Mouse (Mus musculus) splenic B cell, adult 2 months (primary cell): ENCODE results near the gene Noto.
A peak's percentile ranks its signal among the peaks of the same experiment; 100 is the strongest.

Experiments
- DNase-seq: peaks from one replicate; pipeline ENCODE4 v3.0.0-alpha.2; 2011; ENCODE audit warnings: low read depth, low spot score
- H3K27me3 ChIP-seq: 2 replicates; pipeline ENCODE4 v1.6.1; 2012; ENCODE audit warnings: mild to moderate bottlenecking, low read length, moderate library complexity, mixed read lengths; ENCODE audit not compliant: control insufficient read depth, poor library complexity, insufficient read depth, severe bottlenecking
- H3K36me3 ChIP-seq: 2 replicates; pipeline ENCODE4 v1.6.1; 2012; ENCODE audit warnings: mild to moderate bottlenecking, low read length, moderate library complexity, mixed read lengths; ENCODE audit not compliant: control insufficient read depth, poor library complexity, insufficient read depth, severe bottlenecking

The Noto gene

DNA sequence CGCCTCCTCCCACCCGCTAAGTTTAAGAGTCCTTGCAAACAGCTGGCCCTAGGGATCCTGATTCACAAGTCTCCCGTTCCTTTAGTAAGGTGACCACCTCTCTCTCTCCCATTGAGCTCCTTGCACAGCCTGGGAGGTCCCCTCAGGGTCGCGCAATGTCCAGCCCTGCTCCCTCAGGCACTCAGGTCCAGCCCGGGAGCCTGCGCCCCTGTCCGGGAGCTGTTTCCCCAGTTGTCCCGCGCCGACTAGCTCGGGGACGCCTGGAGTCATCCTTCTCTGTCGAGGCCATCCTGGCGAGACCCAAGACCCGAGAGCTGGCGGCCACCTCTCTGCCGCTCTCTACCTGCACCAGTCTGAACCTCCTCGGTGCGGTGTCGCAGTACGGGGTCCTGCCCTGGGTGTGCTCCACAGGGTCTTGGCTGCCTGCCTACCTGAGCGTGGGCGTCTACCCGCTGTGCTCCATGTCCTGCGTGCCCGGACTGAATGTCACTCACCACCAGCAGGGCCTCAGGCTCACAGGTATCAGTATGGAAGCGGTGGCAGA lies at the start of gene Noto:
Noto (plus strand) TSS at position 51 of the 544 bp plus-strand sequence.
- DNase-seq, result no peak
- Histone ChIP-seq H3K36me3 (no peaks in the 10 kb centered on the region), H3K27me3 (no peaks in the 10 kb centered on the region)

DNA sequence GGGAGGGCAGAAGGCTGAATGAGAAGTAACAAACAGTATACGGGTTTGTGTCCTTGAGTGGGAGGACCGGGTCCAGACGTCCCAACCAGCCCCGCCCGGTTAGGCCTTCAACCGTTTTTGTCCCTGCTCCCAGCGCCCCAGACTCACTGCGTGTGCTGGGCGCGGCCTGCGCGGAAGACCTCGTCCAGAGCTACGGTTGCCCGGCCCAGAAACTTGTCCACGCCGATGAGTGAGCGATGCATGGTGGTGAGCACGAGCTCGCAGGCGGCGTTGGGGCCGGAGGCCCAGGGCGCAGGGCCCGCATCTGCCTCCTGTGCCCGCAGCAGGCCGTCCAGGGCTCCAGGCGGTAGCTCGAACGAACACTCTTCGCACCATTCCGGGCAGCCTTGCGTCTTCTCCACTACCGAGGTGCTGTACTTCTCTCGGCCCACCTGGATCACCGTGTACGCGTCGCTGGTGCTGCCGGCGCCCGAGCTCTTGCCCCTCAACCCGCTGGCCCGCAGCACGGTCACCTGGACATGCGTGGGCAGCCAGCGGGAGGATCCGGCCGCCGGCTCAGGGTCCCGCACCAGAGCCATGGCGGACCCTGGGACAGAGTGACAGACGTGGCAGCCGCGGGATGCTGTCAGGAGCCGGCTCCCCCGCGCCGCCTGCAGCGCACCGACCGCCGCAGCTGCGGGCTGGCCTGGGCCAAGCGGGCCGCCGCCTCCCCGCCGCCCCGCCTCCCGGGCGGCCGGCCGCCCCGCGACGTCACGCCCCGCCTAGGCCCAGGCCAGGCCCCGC lies 49.5 kb upstream of the Noto start, which contains the start of gene Rab11fip5:
Rab11fip5 (minus strand) TSS at position 684 of the 783 bp plus-strand sequence.
- no peak for DNase-seq
- Histone ChIP-seq H3K36me3 (no peaks in the 10 kb centered on the region), H3K27me3 (no peaks in the 10 kb centered on the region)

DNA sequence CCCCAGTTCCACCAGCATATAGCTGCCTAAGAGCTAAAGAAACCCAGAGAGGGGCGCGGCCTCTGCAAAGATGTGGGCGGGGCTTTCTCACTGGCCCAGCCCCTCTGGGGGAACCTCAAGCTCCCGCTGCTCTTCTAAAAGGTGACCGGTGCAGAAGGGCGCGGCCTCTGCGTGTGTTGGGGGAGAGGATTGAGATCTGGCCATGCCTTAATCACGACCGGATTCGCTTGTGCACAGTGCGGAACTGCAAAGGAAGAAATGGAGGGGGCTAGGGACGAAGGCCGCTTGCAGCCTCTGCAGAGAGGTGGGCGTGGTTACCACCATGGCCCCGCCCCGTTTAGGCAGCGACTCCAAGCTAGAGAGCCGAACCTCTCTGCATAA lies 49.0 kb upstream of the Noto start:
- Histone ChIP-seq H3K36me3 (no peaks in the 10 kb centered on the region), H3K27me3 (no peaks in the 10 kb centered on the region)
- peak; percentile 97 for DNase-seq

DNA sequence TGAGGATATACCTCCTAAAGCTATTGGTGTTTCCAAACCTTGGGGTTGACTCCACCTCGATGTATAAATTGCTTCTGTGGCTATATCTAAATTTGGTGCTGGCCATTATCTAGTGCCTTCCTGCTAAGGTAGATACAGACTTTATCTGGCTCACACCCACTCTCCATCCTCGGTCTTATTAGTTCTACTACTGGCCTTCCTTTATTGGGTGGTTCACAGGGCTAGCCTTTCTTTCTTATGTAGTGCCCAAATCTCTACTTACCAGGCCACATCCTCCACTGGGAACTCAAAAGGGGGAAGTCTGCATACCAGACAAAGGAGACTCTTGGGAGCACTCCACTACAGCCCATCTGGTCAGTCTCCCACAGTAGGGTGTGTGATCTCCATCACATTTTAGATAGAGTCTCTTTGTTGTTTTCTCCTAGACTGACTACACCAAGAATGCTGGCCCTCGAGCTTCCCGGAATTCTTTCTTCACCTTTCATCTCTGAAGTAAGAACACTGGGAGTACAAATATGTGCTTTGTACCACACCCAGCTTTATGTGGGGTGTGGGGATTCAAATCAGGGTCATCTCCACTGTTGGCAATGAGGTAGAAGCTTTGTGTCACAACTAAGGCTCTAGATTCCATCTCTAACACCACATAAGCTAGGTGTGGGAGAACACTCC lies 46.5 kb upstream of the Noto start:
- Histone ChIP-seq H3K36me3 (no peaks in the 10 kb centered on the region), H3K27me3 (no peaks in the 10 kb centered on the region)
- no peak for DNase-seq

DNA sequence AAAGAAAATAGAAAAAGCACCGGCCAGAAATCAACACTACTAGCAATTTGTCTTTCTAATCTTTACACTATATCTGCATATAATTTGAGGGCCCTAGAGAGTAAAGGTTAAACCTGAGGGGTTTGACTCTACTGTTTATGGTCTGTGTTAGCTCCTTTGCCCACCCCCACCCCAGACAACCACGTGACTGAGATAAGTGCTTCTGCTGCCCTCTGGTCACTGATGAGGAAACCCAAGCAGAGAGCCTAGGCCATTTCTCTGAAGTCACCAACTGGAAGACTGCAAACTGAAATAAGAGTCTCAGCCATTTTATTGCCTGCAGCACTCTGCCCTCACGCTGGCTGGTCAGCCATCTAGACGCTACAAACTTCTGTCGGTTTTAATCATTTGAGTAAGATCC lies 45.8 kb upstream of the Noto start:
- DNase-seq, result no peak
- Histone ChIP-seq H3K36me3 (no peaks in the 10 kb centered on the region), H3K27me3 (no peaks in the 10 kb centered on the region)

DNA sequence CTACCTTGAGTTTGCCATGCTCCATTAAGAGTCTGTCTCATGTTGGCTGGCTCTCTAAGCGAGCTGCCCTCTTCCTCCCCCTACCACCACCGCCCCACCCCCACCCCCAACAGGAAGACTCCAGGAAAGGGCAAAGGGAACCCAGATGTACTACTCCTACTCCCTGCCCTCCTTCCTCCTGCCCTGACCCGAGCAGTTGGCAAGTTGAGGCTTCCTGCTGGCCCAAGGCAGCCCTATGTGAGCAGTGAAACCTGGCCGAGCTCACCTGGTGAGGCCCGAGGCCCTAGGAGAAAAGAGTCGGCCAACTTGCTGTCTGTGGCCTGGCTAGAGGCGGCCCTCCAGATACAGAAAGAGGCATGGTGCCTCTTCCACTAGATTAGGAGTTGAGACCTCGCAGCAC lies 45.1 kb upstream of the Noto start:
- no peaks in the 10 kb centered on the region for H3K27me3 ChIP-seq
- no peak for DNase-seq
- H3K36me3 ChIP-seq, result no peaks in the 10 kb centered on the region

DNA sequence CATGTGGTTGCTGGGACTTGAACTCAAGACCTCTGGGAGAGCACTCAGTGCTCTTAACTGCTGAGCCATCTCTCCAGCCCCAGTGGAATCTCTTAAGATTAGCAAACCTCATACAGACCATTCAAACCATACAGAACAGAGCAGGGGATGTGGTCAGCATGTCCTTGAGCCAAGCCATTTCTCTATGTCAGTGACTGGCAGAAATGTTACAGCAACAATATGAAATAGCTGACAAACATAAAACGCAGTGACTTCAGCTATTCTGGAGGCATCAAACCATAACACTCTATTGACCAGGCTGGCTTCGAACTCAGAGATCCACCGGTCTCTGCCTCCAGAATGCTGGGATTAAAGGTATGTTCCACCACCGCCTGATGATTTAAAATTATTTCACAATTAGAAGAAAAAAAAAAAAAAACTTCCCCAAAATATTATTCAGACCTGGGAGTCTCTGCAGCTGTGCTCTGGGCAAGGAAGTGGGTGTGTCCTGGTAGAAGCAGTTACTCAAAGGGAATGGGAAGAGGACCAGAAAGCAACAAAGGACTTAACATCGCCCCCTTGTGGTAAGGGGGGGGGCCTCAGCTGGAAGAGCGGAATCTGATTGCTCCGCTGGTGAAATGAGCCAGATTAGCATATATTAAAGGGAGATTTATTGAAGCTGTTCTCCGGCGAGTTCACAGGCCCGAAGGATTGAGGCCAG lies 43.3 kb upstream of the Noto start:
- DNase-seq, result peak; percentile 76
- no peaks in the 10 kb centered on the region for H3K27me3 ChIP-seq

DNA sequence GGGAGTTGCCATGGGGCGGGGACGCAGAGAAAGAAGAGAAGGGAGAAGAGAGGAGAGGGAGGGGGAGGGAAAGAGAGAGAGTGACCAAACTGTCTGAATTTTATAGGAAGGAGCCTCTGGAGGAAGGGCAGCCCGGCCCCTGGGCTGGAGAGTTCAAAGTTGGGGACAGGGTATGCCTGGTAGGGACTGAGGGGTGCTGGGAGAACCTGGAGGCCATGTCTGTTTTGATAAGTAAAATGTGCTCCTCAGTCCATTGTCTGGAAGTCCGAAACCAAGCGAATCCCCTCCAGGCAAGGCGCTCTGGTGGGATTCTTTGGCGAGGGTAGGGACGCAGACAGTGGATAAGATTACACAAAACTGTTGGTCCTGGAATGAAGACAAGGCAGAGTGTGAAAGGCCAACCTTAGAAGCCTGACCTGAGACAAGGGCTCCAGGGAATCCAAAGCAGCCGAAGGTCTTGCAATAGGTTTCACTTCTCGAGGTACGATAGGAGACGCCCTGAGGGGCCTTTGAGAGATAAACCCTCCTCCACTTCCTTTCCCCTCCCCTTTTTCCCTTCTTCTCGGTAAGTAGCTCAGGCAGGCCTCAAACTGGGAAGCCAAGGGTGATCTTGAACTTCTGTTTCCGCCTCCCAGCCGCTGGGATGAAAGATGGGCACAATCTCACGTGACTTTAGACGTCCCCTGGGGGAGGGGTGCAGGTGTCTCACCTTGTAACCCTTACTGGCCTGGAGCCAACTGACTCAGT lies 42.6 kb upstream of the Noto start:
- DNase-seq, result peak; percentile 33

More for the DNA sequence above, 43.3 kb upstream of the Noto start:
- no peaks in the 10 kb centered on the region for H3K36me3 ChIP-seq

DNA sequence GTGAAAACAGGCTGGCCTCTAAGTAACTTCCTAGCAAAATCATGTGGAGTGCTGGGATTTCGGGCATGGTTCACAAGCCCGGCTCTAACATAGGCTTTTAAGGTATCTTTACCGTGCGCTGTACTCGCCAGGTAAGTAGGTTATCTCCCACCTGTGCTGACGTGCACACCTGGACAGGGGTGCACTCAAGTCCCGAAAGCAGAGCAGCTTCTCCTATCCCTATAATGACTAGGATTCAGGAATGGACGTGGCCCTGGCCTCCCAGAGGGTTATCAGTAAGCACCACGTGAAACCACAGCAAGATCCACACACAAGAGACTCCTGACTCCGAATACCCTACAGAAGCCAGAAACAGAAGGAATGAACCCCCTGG lies 42.1 kb upstream of the Noto start:
- Histone ChIP-seq H3K27me3 (no peaks in the 10 kb centered on the region), H3K36me3 (no peaks in the 10 kb centered on the region)
- DNase-seq, result no peak

More for the DNA sequence above, 42.6 kb upstream of the Noto start:
- Histone ChIP-seq H3K27me3 (no peaks in the 10 kb centered on the region), H3K36me3 (no peaks in the 10 kb centered on the region)

DNA sequence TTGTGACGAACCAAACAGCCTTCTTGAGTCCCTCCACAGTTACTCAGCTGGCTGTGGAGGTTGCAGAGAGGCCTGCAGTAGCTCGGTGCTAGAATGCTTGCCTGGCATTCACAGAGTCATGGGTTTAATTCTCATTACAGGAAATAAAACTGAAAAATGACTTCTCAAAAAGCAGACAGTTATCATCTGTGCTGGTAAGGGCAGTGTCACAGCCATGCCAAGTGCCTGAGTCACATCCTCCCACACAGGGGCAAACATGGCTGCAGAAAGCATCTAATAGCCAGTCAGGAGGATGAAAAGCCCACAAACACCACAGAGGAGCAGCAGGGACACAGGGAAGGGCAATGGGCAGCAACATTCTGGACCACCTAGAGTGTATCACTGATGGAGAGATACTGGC lies 40.9 kb upstream of the Noto start:
- DNase-seq, result no peak
- Histone ChIP-seq H3K36me3 (no peaks in the 10 kb centered on the region), H3K27me3 (no peaks in the 10 kb centered on the region)

DNA sequence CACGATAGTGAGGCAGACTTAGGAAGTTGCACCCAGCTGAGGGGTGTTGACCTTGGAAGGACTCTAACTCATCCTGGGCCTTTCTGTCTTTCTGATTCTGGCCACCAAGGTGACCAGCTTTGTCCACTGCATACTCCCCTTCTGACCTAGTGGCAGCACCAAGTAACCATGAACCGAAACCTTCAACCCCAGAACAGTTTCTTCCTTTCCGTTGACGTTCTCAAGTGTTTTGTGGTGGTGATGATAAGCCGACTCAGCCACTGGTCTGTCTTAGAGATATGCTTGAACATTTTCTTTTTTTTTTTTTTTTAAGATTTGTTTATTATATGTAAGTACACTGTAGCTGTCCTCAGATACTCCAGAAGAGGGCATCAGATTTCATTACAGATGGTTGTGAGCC lies 35.1 kb upstream of the Noto start:
- H3K27me3 ChIP-seq, result no peaks in the 10 kb centered on the region

DNA sequence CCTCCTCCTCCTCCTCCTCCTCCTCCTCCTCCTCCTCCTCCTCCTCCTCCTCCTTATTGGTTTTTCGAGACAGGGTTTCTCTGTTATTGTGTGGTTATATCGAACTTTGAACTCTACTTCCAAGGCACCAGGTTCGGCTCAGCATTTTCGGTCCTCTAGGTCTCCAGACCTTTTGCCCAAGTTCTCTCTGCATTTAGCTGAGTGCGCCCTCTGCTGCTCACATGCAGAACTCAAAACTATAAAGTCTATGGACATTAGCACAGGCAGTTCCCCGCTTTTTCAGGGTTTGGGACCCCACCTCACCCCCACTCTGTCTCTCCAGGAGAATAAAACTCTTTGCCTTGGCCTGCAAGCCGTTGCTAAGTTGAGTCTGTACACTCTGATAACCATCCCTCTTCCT lies 31.9 kb upstream of the Noto start:
- peak; percentile 78 for DNase-seq
- H3K36me3 ChIP-seq, result no peaks in the 10 kb centered on the region
- no peaks in the 10 kb centered on the region for H3K27me3 ChIP-seq

More for the DNA sequence above, 35.1 kb upstream of the Noto start:
- H3K36me3 ChIP-seq, result no peaks in the 10 kb centered on the region
- DNase-seq, result no peak

DNA sequence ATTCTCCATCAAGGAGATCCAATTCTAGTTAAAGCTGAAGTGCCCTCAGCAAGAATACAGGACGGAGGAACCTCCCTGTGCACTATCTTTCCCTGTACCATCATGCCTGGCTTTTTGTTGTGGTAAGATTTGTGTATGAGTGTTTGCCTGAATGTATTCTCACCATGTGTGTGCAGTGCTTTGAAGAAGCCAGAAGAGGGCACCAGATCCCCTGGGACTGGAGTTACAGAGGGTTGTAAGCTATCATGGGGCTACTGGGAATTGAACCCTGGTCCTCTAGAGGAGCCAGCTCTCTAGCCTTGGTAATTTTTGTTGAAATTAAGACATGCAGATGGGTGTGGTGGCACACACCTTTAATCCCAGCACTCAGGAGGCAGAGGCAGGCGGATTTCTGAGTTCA lies 28.3 kb upstream of the Noto start:
- no peak for DNase-seq
- H3K27me3 ChIP-seq, result no peaks in the 10 kb centered on the region
- H3K36me3 ChIP-seq, result no peaks in the 10 kb centered on the region

DNA sequence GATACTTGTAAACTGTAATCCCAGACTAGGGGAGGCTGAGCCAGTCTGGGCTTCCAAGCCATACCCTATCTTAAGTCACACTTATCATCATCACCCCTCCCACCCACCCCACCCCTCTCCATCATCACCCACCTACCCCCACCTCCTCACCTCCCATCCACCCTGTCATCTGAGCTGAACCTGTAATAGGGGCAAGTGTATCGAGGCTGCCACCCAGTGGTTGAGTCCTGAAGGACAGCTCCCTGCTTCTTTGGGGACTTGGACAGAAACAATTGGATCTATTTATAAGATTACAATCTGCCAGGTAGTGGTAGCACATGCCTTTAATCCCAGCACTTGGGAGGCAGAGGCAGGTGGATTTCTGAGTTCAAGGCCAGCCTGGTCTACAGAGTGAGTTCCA lies 26.5 kb upstream of the Noto start:
- no peaks in the 10 kb centered on the region for H3K36me3 ChIP-seq
- H3K27me3 ChIP-seq, result no peaks in the 10 kb centered on the region
- peak; percentile 61 for DNase-seq
